Mouse (Mus musculus) adipose tissue, adult 10 weeks (tissue): ENCODE results near the gene Borcs5. TPM values are rescaled to one million over a fixed set of nuclear protein-coding genes. Genes with fewer than 3 reads are reported as not detected.

Experiments
- polyA plus RNA-seq: library from polyadenylated mRNA; stranded (reverse); fragments of 350-450 nt; fragmentation: Illumina TruSeq; extraction: RNeasy Lipid Tissue Mini Kit (QIAGEN cat#74804); gene quantifications from one replicate; pipeline ENCODE4 v1.2.3, GENCODE M21; 2014; ENCODE audit warnings: low read depth, low replicate concordance

Gene Borcs5
- polyA plus RNA-seq = 12.3 TPM

GRCm38 (mm10) chr6:134639210-134639609 is at the start of gene Borcs5:
Borcs5 (plus strand) TSS chr6:134639510.

DNA sequence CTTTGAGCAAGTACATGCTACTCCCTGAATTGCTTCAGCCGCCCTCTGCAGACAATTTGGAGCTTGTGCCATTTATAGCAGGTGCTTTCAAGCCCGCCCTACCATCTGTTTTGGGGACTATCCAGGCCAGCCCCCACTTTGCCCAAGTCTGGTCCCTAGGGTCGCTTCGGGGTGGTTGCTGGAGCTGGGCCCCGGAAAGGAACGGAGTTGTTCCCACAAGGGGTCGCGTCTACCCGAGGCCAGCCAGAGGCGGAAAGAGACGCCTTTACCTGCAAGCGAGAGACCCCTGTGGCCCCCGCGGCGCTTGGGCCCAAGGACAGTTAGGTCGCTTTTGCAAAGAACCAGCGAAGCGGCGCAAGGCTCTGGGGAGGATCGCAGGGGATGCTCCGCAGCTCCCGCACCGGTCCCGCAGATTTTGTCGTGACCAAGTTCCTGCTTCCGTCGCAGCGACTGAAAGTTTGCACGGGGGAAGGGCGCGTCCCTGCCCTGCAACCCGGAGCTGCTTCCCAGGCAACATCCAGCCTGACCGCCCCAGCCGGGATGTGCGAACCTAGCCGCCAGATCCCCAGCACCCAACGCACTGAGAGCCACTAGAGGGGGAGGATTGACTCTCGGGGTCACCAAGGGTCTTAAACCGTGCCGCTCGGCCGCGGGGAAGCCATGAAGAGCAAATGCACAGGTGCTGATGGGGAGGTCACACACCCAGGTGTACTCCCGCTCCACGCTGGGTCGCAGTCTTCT is 7.2 kb upstream of the Borcs5 start, which contains the start of gene Mansc1:
Gene Mansc1, minus strand, starts transcription at position 542 of the 741 bp plus-strand sequence.

Other genes starting within 250 kb of the Borcs5 start
- 19.5 TPM for gene Bcl2l14, start 243.2 kb upstream of the Borcs5 start, polyA plus RNA-seq
- gene Lrp6, start 72.5 kb upstream of the Borcs5 start, polyA plus RNA-seq = 31.2 TPM
- 4.6 TPM for gene Mansc1, start 7.0 kb upstream of the Borcs5 start, polyA plus RNA-seq
- gene Dusp16, start 153.1 kb downstream of the Borcs5 start, polyA plus RNA-seq = 14.2 TPM
- gene Crebl2, start 190.6 kb downstream of the Borcs5 start, polyA plus RNA-seq = 20.8 TPM